Mouse (Mus musculus): ENCODE data around the gene Dlec1. TPM values are rescaled to one million over a fixed set of nuclear protein-coding genes. Genes with fewer than 3 reads are reported as not detected.

Dlec1 gene
- polyA plus RNA-seq (2015; fragmentation: Nextera tagmentation; extraction: Ambion mirVana) = 1.3 and 1.4 TPM in 2 replicates

- H3K4me3 ChIP-seq = peak within 1 kb of the TSS; percentile 57
- peak within 1 kb of the TSS; percentile 29; the same call in 1 of the 2 replicates for H3K27ac ChIP-seq
- peaks cover 4% of the 10 kb centered on the region for H3K27me3 ChIP-seq
- 3% methylated on average over 44 of the region's 44 CpGs for WGBS
- peak; percentile 88; the same call in 1 of the 2 replicates for ATAC-seq (ENCODE audit: borderline replicate concordance, extremely low read depth, low FRiP score, low TSS enrichment)
- peak within 1 kb of the TSS; percentile 94 for H3K4me2 ChIP-seq
- H3K9ac ChIP-seq = peak within 1 kb of the TSS; percentile 29
- H3K36me3 ChIP-seq = no peaks in the 10 kb centered on the region
- H3K9me3 ChIP-seq = no peaks in the 10 kb centered on the region
- H3K4me1 ChIP-seq = peaks cover 11% of the 10 kb centered on the region
These were observed at the start of gene Dlec1 for GRCm38 (mm10) chr9:119101992-119102782. Dlec1 (plus strand) TSS chr9:119102478.

- peak overlapping the region; percentile 44; the same call in 1 of the 2 replicates for H3K4me3 ChIP-seq
- H3K9me3 ChIP-seq = no peaks in the 10 kb centered on the region
- no peaks in the 10 kb centered on the region for H3K36me3 ChIP-seq
- ATAC-seq (ENCODE audit: borderline replicate concordance, extremely low read depth, low FRiP score, low TSS enrichment) = no peak; the same call in 1 of the 2 replicates
- 59% methylated on average over 9 of the region's 9 CpGs for WGBS
- H3K4me2 ChIP-seq = peak overlapping the region; percentile 60
- no peaks in the 10 kb centered on the region for H3K27me3 ChIP-seq
- 0 out of 2 replicates have a peak overlapping the region, but pooled peaks have one; percentile 10 for H3K27ac ChIP-seq
- peaks cover 19% of the 10 kb centered on the region for H3K4me1 ChIP-seq
- no peak overlapping the region for H3K9ac ChIP-seq
These were observed 48.2 kb upstream of the Dlec1 start for GRCm38 (mm10) chr9:119053964-119054576.

DNA sequence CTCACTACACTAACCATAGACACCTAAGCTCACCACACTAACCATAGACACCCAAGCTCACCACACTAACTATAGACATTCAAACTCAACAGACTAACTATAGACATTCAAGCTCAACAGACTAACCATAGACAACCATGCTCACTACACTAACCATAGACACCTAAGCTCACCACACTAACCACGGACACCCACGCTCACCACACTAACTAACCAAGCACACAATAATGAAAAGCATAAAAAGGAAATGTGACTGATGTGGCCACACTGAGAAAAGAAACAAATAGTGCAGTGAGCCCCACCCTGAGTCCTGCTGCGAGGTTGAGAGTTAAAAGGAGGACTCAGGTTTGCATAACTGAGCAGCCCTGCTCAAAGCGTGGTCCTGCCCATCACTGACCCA is 46.9 kb upstream of the Dlec1 start:
- no peaks in the 10 kb centered on the region for H3K27me3 ChIP-seq
- no peak overlapping the region for H3K9ac ChIP-seq
- H3K36me3 ChIP-seq = no peaks in the 10 kb centered on the region
- ATAC-seq (ENCODE audit: borderline replicate concordance, extremely low read depth, low FRiP score, low TSS enrichment) = no peak
- no peak overlapping the region for H3K4me2 ChIP-seq
- H3K27ac ChIP-seq = no peak overlapping the region
- no peaks in the 10 kb centered on the region for H3K9me3 ChIP-seq
- H3K4me3 ChIP-seq = no peak overlapping the region
- H3K4me1 ChIP-seq = peaks cover 19% of the 10 kb centered on the region
- 79% methylated on average over 4 of the region's 4 CpGs for WGBS

GRCm38 (mm10) chr9:119058245-119058644 is 44.0 kb upstream of the Dlec1 start:
- Histone ChIP-seq H3K4me3 (no peak overlapping the region), H3K27ac (no peak overlapping the region), H3K9ac (no peak overlapping the region), H3K4me2 (no peak overlapping the region), H3K36me3 (no peaks in the 10 kb centered on the region), H3K27me3 (no peaks in the 10 kb centered on the region), H3K4me1 (peaks cover 8% of the 10 kb centered on the region; the same call in 1 of the 2 replicates), H3K9me3 (no peaks in the 10 kb centered on the region)
- 74% methylated on average over 7 of the region's 7 CpGs for WGBS
- no peak for ATAC-seq (ENCODE audit: borderline replicate concordance, extremely low read depth, low FRiP score, low TSS enrichment)

GRCm38 (mm10) chr9:119060701-119061100 is 41.6 kb upstream of the Dlec1 start:
- no peak for ATAC-seq (ENCODE audit: borderline replicate concordance, extremely low read depth, low FRiP score, low TSS enrichment)
- Histone ChIP-seq H3K9me3 (no peaks in the 10 kb centered on the region), H3K4me2 (no peak overlapping the region), H3K4me3 (no peak overlapping the region), H3K36me3 (no peaks in the 10 kb centered on the region), H3K4me1 (peaks cover 10% of the 10 kb centered on the region), H3K27ac (no peak overlapping the region), H3K9ac (no peak overlapping the region), H3K27me3 (no peaks in the 10 kb centered on the region)
- 86% methylated on average over 10 of the region's 10 CpGs for WGBS

- Histone ChIP-seq H3K27me3 (no peaks in the 10 kb centered on the region), H3K9me3 (no peaks in the 10 kb centered on the region), H3K9ac (no peak overlapping the region), H3K36me3 (no peaks in the 10 kb centered on the region), H3K4me2 (peak overlapping the region; percentile 24; the same call in 1 of the 2 replicates), H3K27ac (no peak overlapping the region), H3K4me3 (0 out of 2 replicates have a peak overlapping the region, but pooled peaks have one; percentile 13), H3K4me1 (peaks cover 18% of the 10 kb centered on the region)
- ATAC-seq (ENCODE audit: borderline replicate concordance, extremely low read depth, low FRiP score, low TSS enrichment) = no peak
- 36% methylated on average over 19 of the region's 19 CpGs for WGBS
These were observed 39.1 kb upstream of the Dlec1 start for GRCm38 (mm10) chr9:119063036-119063644.

- H3K9me3 ChIP-seq = no peaks in the 10 kb centered on the region
- no peaks in the 10 kb centered on the region for H3K27me3 ChIP-seq
- H3K4me1 ChIP-seq = peaks cover 22% of the 10 kb centered on the region
- no peak overlapping the region for H3K9ac ChIP-seq
- WGBS = 56% methylated on average over 4 of the region's 4 CpGs
- H3K36me3 ChIP-seq = no peaks in the 10 kb centered on the region
- H3K4me3 ChIP-seq = no peak overlapping the region
- no peak overlapping the region for H3K4me2 ChIP-seq
- ATAC-seq (ENCODE audit: borderline replicate concordance, extremely low read depth, low FRiP score, low TSS enrichment) = no peak
- H3K27ac ChIP-seq = no peak overlapping the region
These were observed 38.0 kb upstream of the Dlec1 start for GRCm38 (mm10) chr9:119064296-119064695.

DNA sequence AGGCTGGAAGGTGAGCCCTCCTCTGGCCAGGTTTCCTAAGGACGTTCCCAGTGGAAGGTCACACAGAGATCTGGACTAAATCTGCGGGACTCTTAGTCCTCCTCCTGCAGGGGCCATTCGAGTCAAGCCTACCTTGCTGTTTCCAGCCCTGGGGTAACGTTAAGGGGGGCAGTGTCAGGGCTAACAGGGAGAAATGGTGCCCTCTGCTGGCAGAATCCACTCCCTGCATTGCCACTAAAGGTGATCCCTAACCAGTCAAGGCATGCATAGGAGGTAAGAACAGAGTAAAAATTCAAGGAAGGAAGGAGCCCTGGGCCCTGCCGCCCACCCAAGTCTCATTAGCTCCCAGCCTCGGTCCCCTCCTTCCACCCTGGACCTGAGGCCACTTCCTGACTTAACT is 34.7 kb upstream of the Dlec1 start:
- Histone ChIP-seq H3K27ac (no peak overlapping the region), H3K27me3 (no peaks in the 10 kb centered on the region), H3K9me3 (no peaks in the 10 kb centered on the region), H3K36me3 (peaks cover 4% of the 10 kb centered on the region; the same call in 1 of the 2 replicates), H3K4me2 (no peak overlapping the region), H3K4me3 (no peak overlapping the region), H3K9ac (no peak overlapping the region), H3K4me1 (peaks cover 21% of the 10 kb centered on the region)
- no peak for ATAC-seq (ENCODE audit: borderline replicate concordance, extremely low read depth, low FRiP score, low TSS enrichment)
- WGBS = 6% methylated on average over 6 of the region's 6 CpGs

- no peaks in the 10 kb centered on the region for H3K27me3 ChIP-seq
- H3K4me3 ChIP-seq = no peak overlapping the region
- peak; percentile 17; the same call in 1 of the 2 replicates for ATAC-seq (ENCODE audit: borderline replicate concordance, extremely low read depth, low FRiP score, low TSS enrichment)
- 68% methylated on average over 11 of the region's 11 CpGs for WGBS
- no peak overlapping the region for H3K9ac ChIP-seq
- H3K4me1 ChIP-seq = peaks cover 14% of the 10 kb centered on the region
- no peak overlapping the region for H3K4me2 ChIP-seq
- peaks cover 4% of the 10 kb centered on the region; the same call in 1 of the 2 replicates for H3K36me3 ChIP-seq
- no peaks in the 10 kb centered on the region for H3K9me3 ChIP-seq
- H3K27ac ChIP-seq = no peak overlapping the region
These were observed 34.0 kb upstream of the Dlec1 start for GRCm38 (mm10) chr9:119068266-119068665.

DNA sequence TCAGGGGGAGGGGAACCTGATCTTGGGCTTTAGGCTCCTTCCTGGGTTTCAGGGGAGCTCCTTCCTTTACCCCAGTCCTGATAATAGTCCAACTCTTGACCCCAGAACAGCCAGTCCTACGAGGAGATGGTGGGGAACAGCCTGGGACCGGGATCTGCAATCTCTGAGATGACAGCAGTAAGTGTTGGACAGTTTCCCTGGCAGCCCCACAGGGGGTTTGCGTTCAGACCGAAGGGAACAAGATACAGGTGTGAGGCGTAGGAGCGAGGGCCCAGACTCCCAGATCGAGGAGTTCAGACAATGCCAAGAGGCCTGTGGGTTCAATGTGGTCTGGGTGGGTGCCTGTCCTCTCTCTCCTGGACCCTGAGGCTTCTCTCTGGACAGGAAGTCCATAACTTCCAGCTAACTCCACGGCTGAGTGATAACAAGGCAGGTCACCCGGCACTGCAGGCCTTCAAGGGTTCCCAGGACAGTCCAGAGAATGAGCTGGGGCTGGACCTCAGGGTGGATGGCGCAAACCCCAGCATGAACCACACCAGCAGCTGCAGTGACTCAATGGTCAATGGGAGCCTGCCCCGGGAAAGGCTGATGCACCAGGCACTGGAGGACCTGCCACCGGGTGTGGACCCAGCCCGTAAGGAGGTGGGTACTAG is 32.0 kb upstream of the Dlec1 start:
- Histone ChIP-seq H3K4me3 (no peak overlapping the region), H3K4me1 (peaks cover 16% of the 10 kb centered on the region), H3K27ac (no peak overlapping the region), H3K9ac (no peak overlapping the region), H3K27me3 (no peaks in the 10 kb centered on the region), H3K9me3 (no peaks in the 10 kb centered on the region), H3K4me2 (no peak overlapping the region), H3K36me3 (peaks cover 7% of the 10 kb centered on the region; the same call in 1 of the 2 replicates)
- 70% methylated on average over 13 of the region's 13 CpGs for WGBS
- no peak for ATAC-seq (ENCODE audit: borderline replicate concordance, extremely low read depth, low FRiP score, low TSS enrichment)

GRCm38 (mm10) chr9:119071786-119072185 is 30.5 kb upstream of the Dlec1 start:
- peaks cover 7% of the 10 kb centered on the region; the same call in 1 of the 2 replicates for H3K36me3 ChIP-seq
- no peaks in the 10 kb centered on the region for H3K9me3 ChIP-seq
- H3K9ac ChIP-seq = no peak overlapping the region
- no peak for ATAC-seq (ENCODE audit: borderline replicate concordance, extremely low read depth, low FRiP score, low TSS enrichment)
- H3K27ac ChIP-seq = no peak overlapping the region
- H3K4me3 ChIP-seq = no peak overlapping the region
- WGBS = 71% methylated on average over 9 of the region's 9 CpGs
- peaks cover 21% of the 10 kb centered on the region for H3K4me1 ChIP-seq
- H3K27me3 ChIP-seq = no peaks in the 10 kb centered on the region
- no peak overlapping the region for H3K4me2 ChIP-seq
